Mouse (Mus musculus) testis, adult 2 months (tissue): ENCODE results near the gene Shf.

Experiments used
- CTCF ChIP-seq: fragments of 200-500 bp; IDR thresholded peaks from 2 replicates; pipeline ENCODE4 v1.5.1; 2012; ENCODE audit warnings: low read depth, mild to moderate bottlenecking, inconsistent platforms, low read length, moderate library complexity; ENCODE audit not compliant: control insufficient read depth, insufficient read depth, insufficient replicate concordance
- POLR2A ChIP-seq: fragments of 200-500 bp; IDR thresholded peaks from 2 replicates; pipeline ENCODE4 v1.6.1; 2012; ENCODE audit warnings: low read depth, mild to moderate bottlenecking, inconsistent platforms, low read length, moderate library complexity; ENCODE audit not compliant: control insufficient read depth

DNA sequence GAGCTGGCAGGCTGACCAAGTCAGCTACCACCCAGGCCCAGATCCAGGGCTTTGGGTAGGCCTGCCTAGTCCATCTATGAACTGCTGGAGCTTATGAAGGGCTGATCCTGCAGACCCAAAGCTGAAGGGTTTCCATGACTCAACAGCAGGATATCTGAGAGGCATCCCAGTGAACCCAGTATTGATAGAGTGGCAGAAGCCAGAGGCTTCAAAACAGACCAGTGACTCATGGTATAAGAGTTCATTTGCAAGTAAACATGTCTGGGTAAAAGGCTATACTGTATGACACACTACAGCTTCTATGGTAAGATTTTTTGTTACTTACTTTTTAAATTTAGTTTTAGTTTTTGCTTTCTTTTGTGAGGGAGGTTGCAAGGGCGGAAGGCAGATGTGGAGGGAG, 27.2 kb upstream of the Shf start:
- no peak for TF ChIP-seq CTCF
- TF ChIP-seq POLR2A: no peak
